Mouse (Mus musculus): ENCODE results near the gene Mmp12.

DNA sequence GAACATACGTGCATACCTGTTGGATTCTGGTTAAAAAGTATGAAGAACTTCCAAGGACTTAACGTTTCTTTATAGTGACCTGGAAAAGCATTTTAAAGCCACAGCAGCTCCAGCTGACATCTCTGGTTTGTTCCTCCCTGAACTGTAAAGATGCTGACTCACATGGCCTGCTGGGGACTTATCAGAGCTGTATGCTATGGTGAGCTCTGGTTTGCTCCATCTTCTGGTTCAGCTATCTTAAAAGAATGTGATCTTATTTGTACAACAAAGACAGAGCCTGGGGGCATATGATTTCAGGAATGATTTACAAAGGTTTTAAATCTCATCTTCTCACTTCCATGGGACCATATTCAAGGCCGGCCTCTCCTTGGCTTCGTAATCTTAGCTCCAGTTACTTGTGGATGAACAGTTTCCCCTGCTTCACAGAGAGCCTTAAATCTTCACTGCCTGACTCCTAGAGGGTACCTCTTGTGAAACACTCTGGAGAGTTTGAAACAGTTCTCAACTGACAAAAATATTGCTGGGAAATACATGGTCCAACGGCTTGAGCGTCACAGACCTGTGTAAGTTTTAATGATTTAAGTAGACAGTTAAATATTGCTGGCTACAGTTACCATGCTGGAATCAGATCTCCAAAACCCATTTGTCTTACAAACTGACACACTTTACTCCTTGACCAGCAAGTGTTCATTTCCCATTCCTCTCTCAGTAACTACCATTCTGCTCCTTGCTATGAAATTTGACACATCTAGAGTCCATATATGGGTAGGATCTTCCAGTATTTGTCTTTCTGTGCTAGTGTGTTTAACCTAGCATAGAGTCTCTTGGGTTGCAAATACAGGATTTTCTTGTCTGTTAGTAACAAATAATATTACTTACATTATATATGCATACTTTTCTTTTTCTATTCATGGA lies 8.2 kb upstream of the Mmp12 start:
- TF ChIP-seq ZNF384 (IDR thresholded peaks at IDR 0.05; ENCODE audit: low read depth, low read length) (no peak), CHD2 (IDR thresholded peaks at IDR 0.05; ENCODE audit: low read depth, low read length) (no peak), MAFK (IDR thresholded peaks at IDR 0.05; ENCODE audit: insufficient read depth, low read depth, low read length) (no peak), HCFC1 (IDR thresholded peaks at IDR 0.05; ENCODE audit: borderline replicate concordance, insufficient read depth, low read length) (no peak), ZC3H11A (IDR thresholded peaks at IDR 0.05; ENCODE audit: borderline replicate concordance, low read depth, low read length) (no peak)
